Mouse (Mus musculus) cerebellum, adult 9-11 months (tissue): Measurements from ENCODE around the gene Mdm4.
"Not testable (repeated sequence)": the region's sequence is repeated elsewhere in the genome, so short reads cannot be mapped to it uniquely, and the experiment has no call there.

Source experiments
- DNase-seq: peaks from one replicate; pipeline ENCODE4 v3.0.0; 2022

Mdm4 gene

DNA sequence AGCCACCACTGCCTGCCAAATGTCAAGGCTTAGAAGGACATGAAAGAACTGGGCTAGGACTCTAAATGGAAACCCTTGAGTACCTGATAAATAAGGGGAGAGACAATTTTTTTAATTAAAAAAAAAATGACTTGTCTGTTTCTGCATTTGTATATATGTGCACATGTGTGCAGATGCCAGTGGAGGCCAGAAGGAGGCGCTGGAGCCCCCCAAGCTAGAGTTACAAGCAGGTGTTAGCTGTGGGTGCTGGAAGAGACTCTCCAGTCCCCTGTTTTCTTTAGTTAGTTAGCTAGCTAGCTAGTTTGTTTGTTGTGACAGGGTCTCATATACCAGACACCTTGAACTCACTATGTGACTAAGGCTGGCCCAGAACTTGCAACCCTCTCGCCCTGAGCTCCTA lies 21.5 kb upstream of the Mdm4 start:
- DNase-seq, result no peak

DNA sequence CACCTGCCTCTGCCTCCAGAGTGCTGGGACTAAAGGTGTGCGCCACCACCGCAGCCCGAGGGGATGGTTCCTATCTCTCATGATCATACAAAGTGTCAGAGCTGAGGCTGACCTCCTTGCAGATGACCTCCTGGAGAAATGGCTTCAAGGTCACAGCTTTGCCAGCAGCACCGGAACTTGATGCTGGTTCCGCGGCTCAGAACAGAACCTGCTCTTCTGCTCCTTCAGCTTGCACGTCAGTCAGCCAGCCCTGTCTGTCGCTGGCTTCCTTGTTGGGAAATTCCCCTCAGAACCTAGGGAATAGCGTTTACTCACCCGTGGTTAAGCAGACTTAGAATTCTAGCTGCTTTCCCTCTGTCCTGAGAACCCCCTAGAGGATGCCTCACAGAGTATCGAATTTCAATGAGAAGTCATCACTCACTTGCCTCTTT lies 19.7 kb upstream of the Mdm4 start:
- no peak for DNase-seq

- no peak for DNase-seq
These were observed 18.3 kb upstream of the Mdm4 start for GRCm38 (mm10) chr1:133048690-133049089.

DNA sequence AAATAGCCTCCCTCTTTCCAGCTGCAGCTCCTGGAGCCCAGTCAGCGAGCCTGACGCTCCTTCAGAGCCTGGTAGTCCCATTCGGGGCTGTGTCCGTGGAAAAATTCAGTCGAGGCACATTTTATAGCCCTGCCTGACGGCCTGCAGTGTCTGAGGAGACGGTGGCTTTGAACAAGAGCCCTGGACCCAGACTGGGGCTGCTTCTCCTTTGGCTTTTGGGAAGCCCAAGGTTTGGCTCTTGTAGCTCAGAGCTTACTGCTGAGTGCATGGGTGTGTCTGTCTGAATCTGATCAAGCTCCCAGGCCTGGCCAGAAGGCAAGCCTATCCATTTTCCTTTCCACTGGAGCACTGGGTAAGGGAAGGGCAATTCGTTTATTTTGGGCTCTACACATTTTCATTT lies 17.2 kb upstream of the Mdm4 start:
- peak; percentile 18 for DNase-seq

DNA sequence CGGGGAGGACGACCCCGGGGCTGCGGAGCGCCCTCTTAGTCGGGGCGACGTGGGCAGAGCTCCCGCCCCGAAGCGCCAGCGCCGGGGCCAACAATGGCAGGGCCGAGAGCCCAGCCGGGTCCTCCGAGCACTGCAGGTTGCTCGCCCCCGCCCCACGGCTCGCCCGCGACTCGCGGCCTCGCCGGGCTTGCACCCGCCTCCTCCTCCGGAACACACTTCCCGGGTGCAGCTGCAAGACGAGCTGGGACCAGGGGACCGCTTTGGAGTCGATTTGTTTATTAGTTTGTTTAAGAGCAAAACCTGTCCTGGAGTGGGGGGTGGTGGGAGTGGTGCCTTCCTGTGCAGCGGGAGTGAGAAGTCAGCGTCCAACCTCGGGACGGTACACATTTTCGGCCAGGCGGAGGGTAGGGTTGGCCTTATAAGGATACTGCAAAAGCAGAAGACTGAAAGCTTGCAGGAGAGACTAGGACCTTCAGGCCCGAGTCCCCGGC lies 16.1 kb upstream of the Mdm4 start:
- peak; percentile 35 for DNase-seq

DNA sequence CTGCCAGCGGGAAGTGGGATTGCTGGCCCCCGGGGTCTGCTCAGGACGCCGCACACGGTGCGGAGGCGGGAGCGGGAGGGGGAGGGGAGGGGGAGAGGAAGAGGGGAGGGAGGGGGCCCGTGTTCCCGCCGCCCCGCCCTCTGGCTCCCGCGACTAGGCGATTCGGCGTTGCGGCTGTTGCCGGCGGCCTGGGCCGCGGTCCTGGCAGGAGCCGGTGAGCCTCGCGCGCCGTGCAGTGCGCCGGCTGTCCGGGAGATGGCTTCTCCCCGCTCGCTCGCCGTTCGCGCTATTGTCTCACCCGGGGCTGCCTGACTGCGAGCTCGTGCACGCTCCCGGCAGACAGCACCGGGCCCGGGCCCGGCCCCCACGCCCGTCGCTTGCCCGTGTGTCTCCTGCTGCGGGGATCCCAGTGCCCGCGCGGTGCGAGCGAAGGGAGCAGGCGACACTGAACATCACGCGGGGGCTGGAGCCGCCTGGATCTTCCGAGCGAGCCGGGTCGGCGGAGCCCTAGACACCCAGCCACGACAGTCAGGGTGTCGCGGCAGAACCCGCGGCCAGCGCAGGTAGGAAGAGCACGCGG lies 15.6 kb upstream of the Mdm4 start:
- peak; percentile 85 for DNase-seq

DNA sequence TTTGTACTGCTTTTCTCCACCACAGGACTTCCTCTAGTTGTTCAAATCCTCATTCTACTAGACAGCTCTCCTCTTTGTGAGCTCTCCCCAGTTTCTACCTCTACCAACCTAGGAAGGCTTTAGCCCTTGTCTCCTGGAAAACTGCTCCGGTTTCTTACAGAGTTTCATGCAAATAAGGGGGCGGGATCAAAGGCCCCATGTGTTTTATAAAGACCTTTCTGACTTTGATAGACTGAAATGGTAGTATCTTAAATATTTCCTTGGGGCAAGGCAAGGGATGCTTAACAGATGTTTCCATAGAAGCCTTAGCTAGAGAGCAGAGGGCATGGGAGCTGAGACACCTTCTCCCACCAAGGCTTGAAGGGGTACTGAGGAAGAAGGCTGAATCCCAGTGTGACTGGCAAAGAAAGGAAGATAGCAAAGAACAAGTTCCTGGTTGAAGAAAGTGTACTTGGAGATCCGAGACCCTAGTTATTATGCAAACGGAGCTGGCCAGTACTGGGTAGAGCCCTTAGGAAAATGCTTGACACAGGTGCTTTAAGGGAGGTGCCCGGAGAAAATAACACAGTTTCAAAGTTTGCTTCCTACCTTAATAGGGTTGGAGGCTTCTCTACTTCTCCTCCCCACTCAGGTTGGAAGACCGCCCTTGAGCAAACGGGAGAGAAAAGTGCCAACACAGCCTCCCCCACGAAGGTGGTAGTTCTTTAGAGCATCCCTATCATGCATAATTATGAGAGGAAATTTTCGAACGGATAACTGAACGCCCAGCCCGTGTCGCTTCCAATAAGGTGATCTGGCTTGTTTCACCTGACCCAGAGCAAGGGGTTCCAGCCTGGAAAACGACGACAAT lies 14.9 kb upstream of the Mdm4 start, which contains the start of gene Pik3c2b:
Gene Pik3c2b, plus strand, starts transcription at position 657 of the 850 bp plus-strand sequence.
- no peak for DNase-seq

DNA sequence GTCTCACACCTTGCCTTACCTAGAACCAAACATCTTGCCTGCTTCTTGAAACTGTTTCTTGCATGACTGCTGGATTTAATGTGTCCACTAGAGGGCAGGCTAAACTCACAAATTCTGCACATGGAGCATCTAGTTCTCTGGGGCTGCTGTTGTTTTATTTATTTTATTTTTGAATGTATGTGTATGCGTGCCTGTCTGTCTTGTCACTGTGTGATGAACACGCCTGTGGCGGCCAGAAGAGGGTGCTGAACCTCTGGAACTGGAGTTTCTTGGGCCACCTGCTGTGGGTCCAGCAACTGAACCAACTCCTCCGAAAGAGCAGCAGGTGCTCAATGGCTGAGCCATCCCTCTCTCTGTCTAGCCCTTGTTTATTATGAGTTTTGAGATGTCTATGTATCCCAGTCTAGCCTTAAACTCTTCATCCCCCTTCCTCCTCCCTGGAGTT lies 9.2 kb upstream of the Mdm4 start:
- DNase-seq, result peak; percentile 48

DNA sequence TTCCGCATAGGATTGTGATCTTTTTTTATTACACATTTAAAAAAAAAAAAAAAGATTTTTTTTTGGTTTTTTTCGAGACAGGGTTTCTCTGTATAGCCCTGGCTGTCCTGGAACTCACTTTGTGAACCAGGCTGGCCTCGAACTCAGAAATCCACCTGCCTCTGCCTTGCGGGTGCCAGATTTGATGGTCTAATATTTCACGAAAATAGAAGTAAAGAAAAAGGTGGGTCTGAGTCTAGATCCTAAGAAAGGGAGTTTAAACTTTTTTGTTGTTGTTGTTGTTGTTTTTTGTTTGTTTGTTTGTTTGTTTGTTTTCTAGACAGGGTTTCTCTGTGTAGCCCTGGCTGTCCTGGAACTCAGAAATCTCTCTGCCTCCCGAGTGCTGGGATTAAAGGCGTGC lies 4.3 kb upstream of the Mdm4 start:
- DNase-seq, result not testable (repeated sequence)

DNA sequence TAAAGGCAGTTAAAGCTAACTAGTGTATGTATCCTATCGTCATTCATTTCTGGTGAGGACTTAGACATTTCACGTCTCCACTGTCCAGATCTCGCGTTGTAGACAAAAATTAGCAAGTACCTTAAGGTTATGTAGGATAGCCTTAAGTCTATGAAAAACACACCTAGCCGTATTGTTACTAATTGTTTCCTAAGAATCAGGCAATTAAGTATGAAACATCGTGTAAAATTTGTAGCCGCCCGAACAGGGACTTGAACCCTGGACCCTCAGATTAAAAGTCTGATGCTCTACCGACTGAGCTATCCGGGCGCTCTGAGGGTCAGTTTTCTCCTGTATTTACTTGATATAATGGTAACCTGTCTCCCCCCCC lies 3.7 kb upstream of the Mdm4 start:
- peak; percentile 61 for DNase-seq

DNA sequence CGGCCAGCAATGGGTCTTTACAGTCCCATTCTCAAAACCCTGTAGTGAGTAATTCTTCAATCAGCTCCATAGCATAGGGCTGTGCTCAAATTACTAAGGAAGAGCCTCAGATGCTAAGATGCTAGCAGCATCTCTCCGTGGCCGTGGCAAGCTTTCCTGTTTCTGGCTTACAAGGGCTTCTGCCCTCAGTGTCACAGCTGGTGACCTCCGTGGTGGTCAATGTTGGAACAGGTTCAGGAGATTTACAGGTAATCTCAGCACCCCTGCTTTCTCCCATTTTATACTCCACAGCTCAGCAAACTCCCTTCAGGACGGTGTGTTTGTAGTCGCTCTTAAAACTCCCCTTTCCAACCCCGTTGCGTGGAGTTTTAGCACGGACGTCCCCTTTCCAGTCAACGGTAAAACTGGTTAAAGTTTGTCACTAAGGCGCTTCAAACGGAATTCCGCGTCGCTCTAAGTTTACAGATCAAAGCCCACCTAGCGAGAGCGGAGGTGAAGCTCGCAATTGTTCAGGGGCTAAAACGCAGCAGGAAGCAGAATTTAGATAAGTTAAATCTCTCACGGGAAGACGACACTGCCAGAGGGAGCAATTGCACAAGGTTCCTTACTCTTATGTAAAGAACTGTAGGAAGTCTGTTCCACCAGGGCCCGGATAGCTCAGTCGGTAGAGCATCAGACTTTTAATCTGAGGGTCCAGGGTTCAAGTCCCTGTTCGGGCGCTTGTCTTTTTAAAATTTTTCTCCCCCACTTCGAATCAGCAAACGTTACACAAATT lies 3.1 kb upstream of the Mdm4 start:
- DNase-seq, result peak; percentile 73

- no peak for DNase-seq
These were observed 2.6 kb upstream of the Mdm4 start for GRCm38 (mm10) chr1:133032981-133033315.

DNA sequence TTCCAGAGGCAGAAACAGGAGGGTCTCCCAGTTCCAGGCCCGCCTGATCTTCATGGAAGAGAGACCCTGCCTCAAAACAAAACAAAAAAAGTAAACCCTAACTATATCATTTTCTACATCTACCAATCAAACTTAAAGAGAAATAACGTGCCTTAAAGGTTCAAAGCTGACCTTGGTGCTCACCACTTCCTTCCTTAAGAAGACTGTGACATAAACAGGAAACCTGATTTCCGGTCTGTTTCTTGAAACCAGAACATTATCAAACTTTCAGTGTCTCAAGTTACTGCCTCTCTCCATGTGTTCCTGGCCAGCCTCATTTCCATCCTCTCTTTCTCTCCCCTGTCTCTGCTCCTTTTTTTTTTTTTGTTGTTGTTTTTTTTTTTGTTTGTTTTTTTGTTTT lies 617 bp downstream of the Mdm4 start:
- DNase-seq, result no peak

DNA sequence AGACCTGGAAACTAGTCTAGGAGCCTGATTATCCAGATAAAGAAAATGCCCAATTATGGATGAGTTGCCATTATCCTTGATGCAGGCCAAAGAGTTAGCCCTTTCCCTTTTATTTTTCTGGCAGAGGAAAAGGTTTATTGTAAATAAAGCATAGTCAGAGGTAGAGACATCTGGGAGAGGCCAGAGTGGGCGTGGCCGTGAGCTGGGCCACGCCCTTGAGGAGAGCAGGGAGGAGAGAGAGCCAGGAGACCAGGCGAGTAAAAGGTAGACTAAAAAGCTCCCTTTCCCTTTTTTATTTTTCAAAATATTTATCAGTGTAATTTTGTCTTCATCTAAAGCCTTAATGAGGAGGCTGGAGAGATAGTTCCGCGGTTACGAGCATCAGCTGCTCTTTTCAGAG lies 2.4 kb downstream of the Mdm4 start:
- no peak for DNase-seq

- DNase-seq, result no peak
These were observed 3.2 kb downstream of the Mdm4 start for GRCm38 (mm10) chr1:133027126-133027525.

DNA sequence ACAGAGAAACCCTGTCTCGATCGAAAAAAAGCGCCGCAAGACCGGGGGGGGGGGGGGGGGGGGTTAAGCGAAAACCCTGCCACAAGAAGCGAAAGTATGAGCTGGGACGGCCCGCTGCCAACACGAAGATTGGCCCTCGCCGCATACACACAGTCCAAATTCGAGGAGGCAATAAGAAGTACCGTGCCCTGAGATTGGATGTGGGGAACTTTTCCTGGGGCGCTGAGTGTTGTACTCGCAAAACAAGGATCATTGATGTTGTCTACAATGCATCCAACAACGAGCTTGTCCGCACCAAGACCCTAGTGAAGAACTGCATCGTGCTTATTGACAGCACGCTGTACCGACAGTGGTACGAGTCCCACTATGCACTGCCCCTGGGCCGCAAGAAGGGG lies 4.6 kb downstream of the Mdm4 start:
- DNase-seq, result not testable (repeated sequence)

GRCm38 (mm10) chr1:133025051-133025795 lies 5.1 kb downstream of the Mdm4 start:
- peak; percentile 89 for DNase-seq

DNA sequence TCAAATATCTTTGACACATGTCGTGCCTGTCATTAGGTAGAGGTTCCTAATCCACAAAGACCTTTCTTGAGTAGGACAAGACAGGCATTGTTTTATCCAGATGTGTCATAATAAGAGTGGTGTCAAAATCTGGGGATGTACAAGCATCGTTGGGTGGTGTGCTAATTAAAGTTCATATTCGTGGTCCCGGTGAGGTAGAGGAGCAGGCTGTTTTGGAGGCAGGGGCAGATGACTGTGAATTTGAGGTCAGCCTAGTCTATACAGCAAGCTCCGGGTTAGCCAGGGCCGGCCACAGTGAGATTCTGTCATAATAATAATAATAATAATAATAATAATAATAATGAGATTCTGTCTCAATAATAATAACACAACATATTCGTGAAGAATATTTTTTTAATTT lies 5.9 kb downstream of the Mdm4 start:
- DNase-seq, result no peak

DNA sequence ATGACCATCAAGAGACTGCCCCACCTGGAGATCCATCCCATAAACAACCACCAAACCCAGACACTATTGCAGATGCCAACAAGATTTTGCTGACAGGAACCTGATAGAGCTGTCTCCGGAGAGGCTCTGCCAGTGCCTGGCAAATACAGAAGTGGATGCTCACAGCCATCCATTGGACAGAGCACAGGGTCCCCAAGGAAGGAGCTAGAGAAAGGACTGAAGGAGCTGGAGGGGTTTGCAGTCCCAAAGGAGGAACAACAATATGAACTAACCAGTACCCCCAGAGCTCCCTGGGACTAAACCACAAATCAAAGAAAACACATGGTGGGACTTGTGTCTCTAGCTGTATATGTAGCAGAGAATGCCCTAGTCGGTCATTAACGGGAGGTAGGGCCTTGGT lies 6.6 kb downstream of the Mdm4 start:
- DNase-seq, result not testable (repeated sequence)

GRCm38 (mm10) chr1:133021971-133022370 lies 8.4 kb downstream of the Mdm4 start:
- DNase-seq, result not testable (repeated sequence)

DNA sequence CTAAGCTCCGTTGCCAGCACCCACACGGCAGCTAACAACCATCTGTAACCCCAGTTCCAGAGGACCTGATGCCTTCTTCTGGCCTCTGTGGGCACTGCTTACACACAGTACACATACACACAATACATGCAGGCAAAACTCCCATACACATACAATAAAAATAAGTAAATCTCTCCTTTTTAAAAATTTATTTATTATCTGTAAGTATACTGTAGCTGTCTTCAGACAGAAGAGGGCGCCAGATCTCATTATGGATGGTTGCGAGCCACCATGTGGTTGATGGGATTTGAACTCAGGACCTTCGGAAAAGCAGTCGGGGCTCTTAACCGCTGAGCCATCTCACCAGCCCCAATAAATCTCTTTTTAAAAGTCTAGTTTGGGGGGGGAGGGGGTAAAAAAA lies 9.0 kb downstream of the Mdm4 start:
- DNase-seq, result no peak

DNA sequence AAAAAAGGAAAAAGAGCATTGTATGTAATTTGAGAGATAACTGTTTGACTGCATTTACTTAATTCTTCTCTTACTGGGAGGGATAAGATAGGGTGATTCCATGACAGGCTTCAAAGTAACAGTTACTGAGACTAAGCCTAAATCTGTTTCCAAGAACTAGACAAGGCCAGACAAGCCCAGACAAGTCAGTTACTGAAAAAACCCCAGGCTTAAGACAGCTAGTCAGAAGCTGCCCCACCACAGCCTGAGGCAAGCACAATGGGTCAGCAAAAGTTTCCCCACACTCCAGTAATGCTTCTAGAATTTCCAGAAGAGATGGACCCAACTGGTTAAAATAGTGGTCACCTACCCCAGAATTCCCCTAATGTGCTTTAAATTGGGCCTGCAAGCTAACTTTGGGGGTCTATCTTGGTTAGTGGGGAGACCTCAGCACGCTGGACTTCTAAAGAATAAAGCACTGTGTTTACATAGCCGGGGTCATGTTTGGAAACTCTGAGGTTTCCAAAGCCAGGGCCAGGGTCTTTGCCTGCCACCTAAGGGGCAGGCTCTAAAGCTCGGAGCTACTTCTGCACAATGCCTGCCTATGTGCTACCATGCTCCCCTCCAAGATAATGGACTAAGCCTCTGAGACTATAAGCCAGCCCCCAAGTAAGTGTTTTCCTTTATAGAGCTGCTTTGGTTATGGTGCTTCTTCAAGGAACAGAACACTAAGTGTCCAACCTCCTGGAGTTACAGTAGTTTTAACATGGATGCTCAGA lies 10.0 kb downstream of the Mdm4 start:
- no peak for DNase-seq
